Mouse (Mus musculus) midbrain, embryonic 11.5 days (tissue): ENCODE data around the gene Ccr8. TPM values are rescaled to one million over a fixed set of nuclear protein-coding genes. Genes with fewer than 3 reads are reported as not detected.
"Not testable (repeated sequence)": the region's sequence is repeated elsewhere in the genome, so short reads cannot be mapped to it uniquely, and the experiment has no call there.

ENCODE experiments used
- ATAC-seq: fragments of 200-750 bp; cut with Nextera tagmentation; 2 replicates; pipeline ENCODE4 v1.8.0; 2017; ENCODE audit warnings: moderate TSS enrichment, moderate library complexity; ENCODE audit not compliant: low FRiP score
- DNase-seq: peaks from one replicate; pipeline ENCODE4 v3.0.0; 2015; ENCODE audit warnings: low spot score; ENCODE audit errors: missing footprints
- H3K27ac ChIP-seq: fragments of 300-500 bp; sonication (generic); 2 replicates; pipeline ENCODE4 v1.5.1; 2014; ENCODE audit warnings: low read depth, low read length
- H3K27me3 ChIP-seq: fragments of 300-500 bp; sonication (generic); 2 replicates; pipeline ENCODE4 v1.6.1; 2014; ENCODE audit warnings: mild to moderate bottlenecking, low read length, moderate library complexity, mixed read lengths; ENCODE audit not compliant: control insufficient read depth, insufficient read depth
- H3K36me3 ChIP-seq: fragments of 300-500 bp; sonication (generic); 2 replicates; pipeline ENCODE4 v1.6.1; 2014; ENCODE audit warnings: mild to moderate bottlenecking, low read length, moderate library complexity, mixed read lengths; ENCODE audit not compliant: control insufficient read depth, insufficient read depth
- H3K4me1 ChIP-seq: fragments of 300-500 bp; sonication (generic); 2 replicates; pipeline ENCODE4 v1.6.1; 2014; ENCODE audit warnings: low read length; ENCODE audit not compliant: control insufficient read depth, insufficient read depth
- H3K4me2 ChIP-seq: fragments of 300-500 bp; sonication (generic); 2 replicates; pipeline ENCODE4 v1.6.1; 2014; ENCODE audit warnings: mild to moderate bottlenecking, moderate library complexity
- H3K4me3 ChIP-seq: fragments of 300-500 bp; sonication (generic); 2 replicates; pipeline ENCODE4 v1.5.1; 2014; ENCODE audit warnings: low read depth, low read length
- H3K9ac ChIP-seq: fragments of 300-500 bp; sonication (generic); 2 replicates; pipeline ENCODE4 v1.6.1; 2014; ENCODE audit warnings: low read length
- H3K9me3 ChIP-seq: fragments of 300-500 bp; sonication (generic); 2 replicates; pipeline ENCODE4 v1.6.1; 2016; ENCODE audit warnings: low read length; ENCODE audit not compliant: control insufficient read depth
- WGBS: fragments of 180-500 bp; shearing (Covaris S2); extraction: QIAGEN DNeasy Blood & Tissue Kit; methylation state at CpG from one replicate; pipeline ENCODE4 v1.1.7; 2014; 5-methylcytosine and 5-hydroxymethylcytosine counted together
- polyA plus RNA-seq: library from polyadenylated mRNA; unstranded; fragments of >200 nt; fragmentation: Nextera tagmentation; extraction: Ambion mirVana; gene quantifications from 2 replicates; pipeline ENCODE4 v1.2.1, GENCODE M21; 2014

Gene Ccr8
- polyA plus RNA-seq, 1 experiment from 2014 or later, result not detected

DNA sequence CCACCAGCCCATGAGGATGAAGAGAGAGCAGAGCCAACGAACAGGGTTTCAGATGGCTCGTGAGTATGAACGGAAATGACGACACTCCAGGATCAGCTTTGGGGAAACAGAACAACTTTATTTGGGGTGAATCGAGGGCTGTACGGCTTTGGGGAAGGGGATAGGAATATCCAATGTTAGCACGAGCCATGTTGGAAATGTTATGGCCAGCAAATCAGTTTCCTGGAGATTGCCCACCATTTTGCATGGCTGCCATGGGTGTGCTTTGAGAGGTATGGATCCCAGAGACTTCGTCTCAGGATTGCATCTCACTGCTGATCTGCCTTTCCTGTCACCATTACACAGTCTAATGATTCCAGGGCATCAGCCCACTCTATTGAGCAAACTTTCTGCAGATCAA, 7.4 kb downstream of the Ccr8 start:
- H3K27me3 ChIP-seq, result no peaks in the 10 kb centered on the region
- WGBS, result 92% methylated on average over 8 of the region's 8 CpGs
- H3K36me3 ChIP-seq, result no peaks in the 10 kb centered on the region
- no peak overlapping the region for H3K9ac ChIP-seq
- DNase-seq (no peak), ATAC-seq (no peak)
- H3K4me3 ChIP-seq, result no peak overlapping the region
- no peak overlapping the region for H3K27ac ChIP-seq
- H3K4me1 ChIP-seq, result no peaks in the 10 kb centered on the region
- H3K9me3 ChIP-seq, result no peaks in the 10 kb centered on the region
- H3K4me2 ChIP-seq, result no peak overlapping the region

DNA sequence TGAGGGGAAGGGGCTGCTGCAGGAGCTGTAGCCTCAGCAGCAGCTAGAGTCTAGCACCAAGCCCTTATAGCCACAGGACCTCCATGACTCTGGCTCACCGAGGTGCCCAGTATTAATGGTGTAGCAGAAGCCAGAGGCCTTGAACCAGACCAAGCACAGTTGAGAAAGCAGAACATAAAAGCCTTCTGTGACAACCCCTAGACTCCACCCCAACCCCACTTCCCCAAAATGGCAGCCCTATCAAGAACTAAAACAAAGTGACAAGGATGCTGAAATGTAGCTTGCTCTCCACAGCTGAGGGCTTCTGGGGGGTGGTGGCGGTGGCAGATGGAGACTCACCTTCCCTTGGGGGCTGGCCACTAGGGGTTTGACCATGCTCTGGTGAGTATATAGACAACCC, 9.3 kb downstream of the Ccr8 start:
- WGBS, result 91% methylated on average over 2 of the region's 2 CpGs
- DNase-seq (no peak), ATAC-seq (no peak)
- Histone ChIP-seq H3K4me2 (no peak overlapping the region), H3K4me1 (no peaks in the 10 kb centered on the region), H3K36me3 (no peaks in the 10 kb centered on the region), H3K4me3 (no peak overlapping the region), H3K27ac (no peak overlapping the region), H3K9ac (no peak overlapping the region), H3K9me3 (no peaks in the 10 kb centered on the region), H3K27me3 (no peaks in the 10 kb centered on the region)

GRCm38 (mm10) chr9:120108953-120109352, 17.0 kb downstream of the Ccr8 start:
- whole genome bisulfite sequencing, result 93% methylated on average over 12 of the region's 12 CpGs
- H3K4me3 ChIP-seq, H3K9me3 ChIP-seq, H3K27ac ChIP-seq, DNase-seq, H3K36me3 ChIP-seq, H3K4me1 ChIP-seq, H3K9ac ChIP-seq, ATAC-seq, H3K4me2 ChIP-seq, H3K27me3 ChIP-seq: not testable (repeated sequence)

GRCm38 (mm10) chr9:120110211-120111018, 18.5 kb downstream of the Ccr8 start, which contains the start of gene Slc25a38:
Gene Slc25a38 (plus strand): TSS chr9:120110374.
- 2% methylated on average over 62 of the region's 62 CpGs for WGBS
- Histone ChIP-seq H3K4me3 (peak within 1 kb of the TSS; percentile 78), H3K9ac (peak within 1 kb of the TSS; percentile 81), H3K36me3 (no peaks in the 10 kb centered on the region), H3K27me3 (no peaks in the 10 kb centered on the region), H3K27ac (peak within 1 kb of the TSS; percentile 75), H3K9me3 (no peaks in the 10 kb centered on the region), H3K4me2 (peak within 1 kb of the TSS; percentile 63), H3K4me1 (peaks cover 5% of the 10 kb centered on the region; the same call in 1 of the 2 replicates)
- peak; percentile 98 for ATAC-seq
- peak; percentile 98 for DNase-seq

DNA sequence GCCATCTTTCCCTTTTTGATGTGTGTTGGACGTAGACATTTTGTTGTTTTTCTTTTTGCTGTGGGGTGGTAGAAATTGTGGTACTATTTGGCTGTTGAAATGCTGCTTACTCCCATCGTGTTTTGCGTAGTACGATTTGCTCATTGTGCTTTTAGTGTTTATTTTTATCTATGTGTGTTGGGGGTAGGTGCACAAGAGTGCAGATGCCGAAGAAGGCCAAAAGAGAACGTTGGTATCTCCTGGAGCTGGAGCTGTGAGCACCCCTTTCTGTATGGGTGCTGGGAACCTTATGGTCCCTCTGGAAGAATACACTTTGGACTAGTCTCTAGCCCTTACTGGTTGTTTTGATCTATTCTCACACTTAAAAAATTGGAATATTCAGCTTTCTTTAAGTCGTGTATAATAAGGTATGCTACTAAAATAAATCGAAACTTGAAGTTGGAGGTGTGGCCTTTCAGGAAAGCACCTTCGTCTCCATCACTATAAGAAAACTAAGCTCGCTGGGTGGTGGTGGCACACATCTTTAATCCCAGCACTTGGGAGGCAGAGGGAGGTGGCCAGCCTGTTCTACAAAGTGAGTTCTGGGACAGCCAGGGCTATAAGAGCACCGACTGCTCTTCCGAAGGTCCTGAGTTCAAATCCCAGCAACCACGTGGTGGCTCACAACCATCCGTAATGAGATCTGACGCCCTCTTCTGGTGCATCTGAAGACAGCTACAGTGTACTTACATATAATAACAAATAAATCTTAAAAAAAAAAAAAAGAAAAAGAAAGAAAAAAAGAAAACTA, 19.4 kb downstream of the Ccr8 start:
- 81% methylated on average over 15 of the region's 15 CpGs for WGBS
- ATAC-seq (no peak), DNase-seq (no peak)
- peak overlapping the region; percentile 78 for H3K4me3 ChIP-seq
- peak overlapping the region; percentile 63 for H3K4me2 ChIP-seq
- H3K27me3 ChIP-seq, result no peaks in the 10 kb centered on the region
- peaks cover 5% of the 10 kb centered on the region; the same call in 1 of the 2 replicates for H3K4me1 ChIP-seq
- no peak overlapping the region for H3K27ac ChIP-seq
- no peaks in the 10 kb centered on the region for H3K9me3 ChIP-seq
- no peaks in the 10 kb centered on the region for H3K36me3 ChIP-seq
- peak overlapping the region; percentile 81 for H3K9ac ChIP-seq

- Histone ChIP-seq H3K4me1 (peaks cover 5% of the 10 kb centered on the region; the same call in 1 of the 2 replicates), H3K27me3 (no peaks in the 10 kb centered on the region), H3K4me3 (no peak overlapping the region), H3K9ac (no peak overlapping the region), H3K9me3 (no peaks in the 10 kb centered on the region), H3K27ac (no peak overlapping the region), H3K36me3 (no peaks in the 10 kb centered on the region; the same call in 1 of the 2 replicates), H3K4me2 (no peak overlapping the region)
- 89% methylated on average over 6 of the region's 6 CpGs for WGBS
- no peak for ATAC-seq
- no peak for DNase-seq
Measured at GRCm38 (mm10) chr9:120112472-120112871, 20.6 kb downstream of the Ccr8 start.

DNA sequence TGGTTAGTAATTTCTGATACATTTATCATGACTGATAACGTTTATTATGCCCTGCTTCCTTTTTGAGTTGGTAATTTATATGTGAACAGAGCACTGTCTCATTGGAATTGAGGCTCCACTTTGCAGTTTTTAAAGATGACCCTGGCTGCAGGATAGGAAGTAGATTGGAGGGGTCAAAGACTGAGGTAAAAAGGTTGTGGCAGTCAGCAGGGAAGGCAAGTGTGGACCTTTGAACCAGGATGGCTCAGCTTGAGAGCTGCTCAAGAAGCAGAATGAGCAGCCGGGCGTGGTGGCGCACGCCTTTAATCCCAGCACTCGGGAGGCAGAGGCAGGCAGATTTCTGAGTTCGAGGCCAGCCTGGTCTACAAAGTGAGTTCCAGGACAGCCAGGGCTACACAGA, 21.5 kb downstream of the Ccr8 start:
- no peaks in the 10 kb centered on the region; the same call in 1 of the 2 replicates for H3K36me3 ChIP-seq
- WGBS, result 95% methylated on average over 6 of the region's 7 CpGs
- DNase-seq (no peak), ATAC-seq (no peak)
- H3K4me3 ChIP-seq, result no peak overlapping the region
- no peaks in the 10 kb centered on the region for H3K9me3 ChIP-seq
- no peak overlapping the region for H3K27ac ChIP-seq
- H3K4me2 ChIP-seq, result no peak overlapping the region
- no peak overlapping the region for H3K9ac ChIP-seq
- H3K4me1 ChIP-seq, result peaks cover 5% of the 10 kb centered on the region; the same call in 1 of the 2 replicates
- H3K27me3 ChIP-seq, result no peaks in the 10 kb centered on the region

GRCm38 (mm10) chr9:120114051-120114788, 22.3 kb downstream of the Ccr8 start:
- H3K36me3 ChIP-seq, result no peaks in the 10 kb centered on the region; the same call in 1 of the 2 replicates
- H3K9ac ChIP-seq, result no peak overlapping the region
- DNase-seq (no peak), ATAC-seq (no peak)
- H3K4me1 ChIP-seq, result peaks cover 5% of the 10 kb centered on the region; the same call in 1 of the 2 replicates
- no peaks in the 10 kb centered on the region for H3K9me3 ChIP-seq
- H3K4me2 ChIP-seq, result no peak overlapping the region
- H3K27me3 ChIP-seq, result no peaks in the 10 kb centered on the region
- no peak overlapping the region for H3K4me3 ChIP-seq
- WGBS, result 93% methylated on average over 17 of the region's 17 CpGs
- H3K27ac ChIP-seq, result no peak overlapping the region
